Mouse (Mus musculus) kidney, adult 2 months (tissue): ENCODE measurements around the gene Gabarapl2.

Experiments used
- CTCF ChIP-seq: fragments of 200-500 bp; conservative IDR thresholded peaks from 2 replicates; pipeline ENCODE4 v1.5.1; 2011; ENCODE audit warnings: low read depth, mild to moderate bottlenecking, control low read depth, low read length, moderate library complexity, mixed read lengths; ENCODE audit not compliant: insufficient read depth, insufficient read length
- POLR2A ChIP-seq: fragments of 200-500 bp; IDR thresholded peaks from one replicate; pipeline ENCODE4 v1.6.1; 2011; ENCODE audit warnings: low read depth, low read length, control low read depth

GRCm38 (mm10) chr8:111957231-111957630 is 16.7 kb downstream of the Gabarapl2 start:
- TF ChIP-seq CTCF (no peak), POLR2A (no peak)
